Mouse (Mus musculus) MEL (cell line): ENCODE data around the gene Ppp4r3a. TPM values are rescaled to one million over a fixed set of nuclear protein-coding genes. Genes with fewer than 3 reads are reported as not detected.
A peak's percentile ranks its signal among the peaks of the same experiment; 100 is the strongest.

Experiments
- DNase-seq: peaks from one replicate; pipeline ENCODE4 v3.0.0; 2011; ENCODE audit warnings: low read depth, low spot score
- H3K27ac ChIP-seq: 2 replicates; pipeline ENCODE4 v1.5.1; 2012; ENCODE audit warnings: low read depth, mild to moderate bottlenecking, control low read depth, low read length, moderate library complexity; ENCODE audit not compliant: control insufficient read depth
- H3K27me3 ChIP-seq, 2 experiments: fragments of 150-350 bp in 1 of 2; sonication (generic) in 1 of 2; 2 replicates each; pipeline ENCODE4 v1.6.1; 2012; ENCODE audit warnings: low read length in 2 of 2, mild to moderate bottlenecking in 2 of 2, improper control_type of control experiment in 1 of 2, moderate library complexity in 1 of 2; ENCODE audit not compliant: insufficient read depth in 2 of 2, control insufficient read depth in 1 of 2
- H3K36me3 ChIP-seq, 2 experiments: 2 replicates each; pipeline ENCODE4 v1.6.1; 2012 to 2014; ENCODE audit warnings: low read length in 2 of 2, improper control_type of control experiment in 1 of 2, inconsistent platforms in 1 of 2, mild to moderate bottlenecking in 1 of 2; ENCODE audit not compliant: insufficient read depth in 2 of 2, control insufficient read depth in 1 of 2
- H3K4me1 ChIP-seq, 2 experiments: fragments of 150-350 bp in 1 of 2; sonication (generic) in 1 of 2; 2 replicates each; pipeline ENCODE4 v1.6.1; 2012; ENCODE audit warnings: low read length in 2 of 2, improper control_type of control experiment in 1 of 2, mild to moderate bottlenecking in 1 of 2; ENCODE audit not compliant: insufficient read depth in 2 of 2, control insufficient read depth in 1 of 2
- H3K4me3 ChIP-seq, 2 experiments: fragments of 150-350 bp in 1 of 2; sonication (generic) in 1 of 2; 2 replicates each; pipeline ENCODE4 v1.5.1; 2012; ENCODE audit warnings: low read depth in 2 of 2, low read length in 2 of 2, mild to moderate bottlenecking in 2 of 2, moderate library complexity in 2 of 2, control low read depth in 1 of 2, improper control_type of control experiment in 1 of 2; ENCODE audit not compliant: control insufficient read depth in 1 of 2, insufficient read depth in 1 of 2
- H3K79me2 ChIP-seq: 2 replicates; pipeline ENCODE4 v1.6.1; 2012; ENCODE audit warnings: mild to moderate bottlenecking, low read length, moderate library complexity; ENCODE audit not compliant: control insufficient read depth, poor library complexity, insufficient read depth
- H3K9ac ChIP-seq: 2 replicates; pipeline ENCODE4 v1.6.1; 2012; ENCODE audit warnings: low read depth, mild to moderate bottlenecking, control low read depth, low read length, moderate library complexity; ENCODE audit not compliant: control insufficient read depth, poor library complexity, severe bottlenecking
- H3K9me3 ChIP-seq: fragments of 150-350 bp; sonication (generic); replicated peaks from 2 replicates; pipeline ENCODE4 v1.6.1; 2012; ENCODE audit warnings: mild to moderate bottlenecking, low read length, improper control_type of control experiment, moderate library complexity; ENCODE audit not compliant: insufficient read depth
- BHLHE40 ChIP-seq: IDR thresholded peaks from 2 replicates; pipeline ENCODE4 v1.6.1; 2012; ENCODE audit warnings: low read depth, mild to moderate bottlenecking, inconsistent platforms, low read length, improper control_type of control experiment, borderline replicate concordance
- CTCF ChIP-seq, 3 experiments: IDR thresholded peaks in 2 of 3; conservative IDR thresholded peaks in 1 of 3; 2 replicates each; pipeline ENCODE4 v1.5.1; 2011 to 2012; ENCODE audit warnings: low read length in 3 of 3, low read depth in 2 of 3, mild to moderate bottlenecking in 2 of 3, improper control_type of control experiment in 1 of 3, inconsistent platforms in 1 of 3, mixed read lengths in 1 of 3, moderate library complexity in 1 of 3; ENCODE audit not compliant: control insufficient read depth in 1 of 3, insufficient read depth in 1 of 3, poor library complexity in 1 of 3, severe bottlenecking in 1 of 3
- ELF1 ChIP-seq: IDR thresholded peaks from 2 replicates; pipeline ENCODE4 v1.6.1; 2014; ENCODE audit warnings: low read depth, mild to moderate bottlenecking, inconsistent platforms, low read length, improper control_type of control experiment, moderate library complexity
- ETS1 ChIP-seq: IDR thresholded peaks from 2 replicates; pipeline ENCODE4 v1.6.1; 2012; ENCODE audit warnings: low read depth, mild to moderate bottlenecking, inconsistent platforms, low read length, improper control_type of control experiment, moderate library complexity
- HCFC1 ChIP-seq: IDR thresholded peaks from 2 replicates; pipeline ENCODE4 v1.6.1; 2012; ENCODE audit warnings: low read depth, mild to moderate bottlenecking, inconsistent platforms, low read length, improper control_type of control experiment, moderate library complexity
- MAFK ChIP-seq: IDR thresholded peaks from 2 replicates; pipeline ENCODE4 v1.6.1; 2011; ENCODE audit warnings: low read depth, mild to moderate bottlenecking, low read length, improper control_type of control experiment, borderline replicate concordance
- MXI1 ChIP-seq: IDR thresholded peaks from 2 replicates; pipeline ENCODE4 v1.6.1; 2011; ENCODE audit warnings: mild to moderate bottlenecking, low read depth, low read length, improper control_type of control experiment
- MYB ChIP-seq: IDR thresholded peaks from 2 replicates; pipeline ENCODE4 v1.6.1; 2011; ENCODE audit warnings: mild to moderate bottlenecking, low read depth, low read length, improper control_type of control experiment
- MYC ChIP-seq: IDR thresholded peaks from 2 replicates; pipeline ENCODE4 v1.6.1; 2011; ENCODE audit warnings: low read depth, mild to moderate bottlenecking, low read length, improper control_type of control experiment, moderate library complexity
- RAD21 ChIP-seq: IDR thresholded peaks from 2 replicates; pipeline ENCODE4 v1.6.1; 2011; ENCODE audit warnings: mild to moderate bottlenecking, low read depth, low read length, improper control_type of control experiment
- SIN3A ChIP-seq: IDR thresholded peaks from 2 replicates; pipeline ENCODE4 v1.6.1; 2012; ENCODE audit warnings: low read length, improper control_type of control experiment, inconsistent platforms
- TBP ChIP-seq: IDR thresholded peaks from 2 replicates; pipeline ENCODE4 v1.8.0; 2011; ENCODE audit warnings: low read depth, low read length, improper control_type of control experiment
- UBTF ChIP-seq: IDR thresholded peaks from 2 replicates; pipeline ENCODE4 v1.6.1; 2012; ENCODE audit warnings: low read depth, mild to moderate bottlenecking, inconsistent platforms, low read length, improper control_type of control experiment, moderate library complexity, borderline replicate concordance; ENCODE audit not compliant: insufficient read depth
- polyA plus RNA-seq, 2 experiments: library from polyadenylated mRNA; stranded (reverse) in 1 of 2; unstranded in 1 of 2; fragments of >175 nt in 1 of 2; fragments of >200 nt in 1 of 2; gene quantifications; 2 replicates each; pipeline versions ENCODE4 v1.2.1 to v1.2.4; 2012; ENCODE audit warnings: low replicate concordance in 2 of 2, low read depth in 1 of 2; ENCODE audit not compliant: insufficient read length in 2 of 2, insufficient read depth in 1 of 2, missing spikeins in 1 of 2
- total RNA-seq: library from RNA; depleted of rRNA; stranded (reverse); fragments of 300-350 nt; gene quantifications from 2 replicates; pipeline ENCODE4 v1.2.3, GENCODE M21; 2012

The Ppp4r3a gene
- total and polyA plus RNA-seq, 3 experiments: 48.5 to 701 (median 61.2) TPM

- Histone ChIP-seq H3K4me1 (peaks cover 6 to 32% of the 10 kb centered on the region in 2 experiments), H3K79me2 (peaks cover 9% of the 10 kb centered on the region; the same call in 1 of the 2 replicates), H3K9me3 (no peaks in the 10 kb centered on the region), H3K4me3 (0 out of 4 replicates have a peak overlapping the region, but pooled peaks of 1 of the 2 experiments have one; percentile 25), H3K9ac (no peak overlapping the region), H3K27me3 (no peaks in the 10 kb centered on the region), H3K36me3 (peaks cover 0 to 18% of the 10 kb centered on the region in 2 experiments; a peak in 2 of 4 replicates), H3K27ac (no peak overlapping the region)
- no peak for DNase-seq
- TF ChIP-seq MYC (no peak), MAFK (no peak), MXI1 (peak; percentile 65), TBP (no peak), CTCF (IDR thresholded peaks at IDR 0.05 in 2 of 3, conservative IDR thresholded peaks at IDR 0.05 in 1 of 3; ENCODE audit: control insufficient read depth in 1 of 3, insufficient read depth in 1 of 3, low read depth in 2 of 3, low read length in 3 of 3, poor library complexity in 1 of 3, severe bottlenecking in 1 of 3) (no peak), BHLHE40 (no peak)
Measured at GRCm38 (mm10) chr12:101007968-101008481, 75.5 kb downstream of the Ppp4r3a start.

GRCm38 (mm10) chr12:101007427-101007826, 76.1 kb downstream of the Ppp4r3a start:
- no peaks in the 10 kb centered on the region for H3K27me3 ChIP-seq
- peaks cover 7% of the 10 kb centered on the region; the same call in 1 of the 2 replicates for H3K79me2 ChIP-seq
- H3K4me1 ChIP-seq: peaks cover 6 to 32% of the 10 kb centered on the region in 2 experiments
- DNase-seq: peak; percentile 46
- H3K9me3 ChIP-seq: no peaks in the 10 kb centered on the region
- H3K27ac ChIP-seq: no peak overlapping the region
- no peak overlapping the region for H3K9ac ChIP-seq
- TF ChIP-seq HCFC1 (0 out of 2 replicates have a peak, but pooled peaks have one; percentile 29), RAD21 (no peak), UBTF (no peak), SIN3A (peak; percentile 8; the same call in 1 of the 2 replicates), MYB (no peak), ETS1 (0 out of 2 replicates have a peak, but pooled peaks have one; percentile 22), ELF1 (no peak), MYC (0 out of 2 replicates have a peak, but pooled peaks have one; percentile 33)
- peaks cover 0 to 18% of the 10 kb centered on the region in 2 experiments; a peak in 2 of 4 replicates for H3K36me3 ChIP-seq
- H3K4me3 ChIP-seq: no peak overlapping the region
